Comparison of ENCODE assay signal across 8 mouse cellular contexts in genomic region chr1:134232778-134233531, GRCm38 (mm10). TPM values are rescaled to one million over a fixed set of nuclear protein-coding genes. Genes with fewer than 3 reads are reported as not detected.
A peak's percentile ranks its signal among the peaks of the same experiment; 100 is the strongest.
DNase-seq lines count a peak whose midpoint lies in the region; ATAC-seq and TF ChIP-seq lines count a peak whose summit lies in the region.
"Had no signal": no experiment of that assay in that cellular context is flagged by ENCODE, and none has a peak within 500 bp of the region (broad histone marks: within the 10 kb centered on the region; RNA-seq: fewer than 3 reads in every experiment).

No protein-coding gene starts in this region.

- ATAC-seq in hindbrain, embryonic 16.5 days = peak; percentile 34
- peak; percentile 28; the same call in 1 of the 2 replicates for ATAC-seq in neural tube, embryonic 14.5 days (ENCODE audit: low read depth)
- no peak for ATAC-seq in inflammation-experienced regulatory T-cells, adult 6 months

- H3K27me3 ChIP-seq in hindbrain, embryonic 16.5 days (replicated peaks; ENCODE audit: control insufficient read depth, insufficient read depth, low read length) = no peaks in the 10 kb centered on the region
- H3K27me3 ChIP-seq in neural tube, embryonic 14.5 days (ENCODE audit: control insufficient read depth, insufficient read depth, low read length) = peaks cover 20% of the 10 kb centered on the region

- H3K9ac ChIP-seq in hindbrain, embryonic 16.5 days (ENCODE audit: low read depth, low read length) = peak overlapping the region; percentile 72
- 0 out of 2 replicates have a peak overlapping the region, but pooled peaks have one; percentile 7 for H3K9ac ChIP-seq in neural tube, embryonic 14.5 days (replicated peaks; ENCODE audit: low read depth, low read length)

- peaks cover 8% of the 10 kb centered on the region for H3K4me1 ChIP-seq in cortical plate, adult 2 months (ENCODE audit: control insufficient read depth, insufficient read depth, low read length)
- H3K4me1 ChIP-seq in hindbrain, embryonic 16.5 days (ENCODE audit: control insufficient read depth, insufficient read depth, low read depth, low read length) = peaks cover 37% of the 10 kb centered on the region
- H3K4me1 ChIP-seq in neural tube, embryonic 14.5 days (ENCODE audit: control insufficient read depth, insufficient read depth, low read length) = peaks cover 25% of the 10 kb centered on the region

- DNase-seq in urinary bladder, postnatal 14 days (ENCODE audit: low spot score) = peak; percentile 83
- no peak for DNase-seq in urinary bladder, postnatal 4 days (ENCODE audit: low spot score in 2 of 2)
- peak; percentile 55 to 69 for DNase-seq in layer of hippocampus, postnatal 25 days (ENCODE audit: extremely low spot score in 1 of 2, low spot score in 1 of 2)

- TF ChIP-seq POLR2A in cortical plate, adult 2 months (IDR thresholded peaks at IDR 0.05; ENCODE audit: extremely low read depth, insufficient read depth, low read length) = peak; percentile 46; the same call in 1 of the 2 replicates

- TF ChIP-seq CTCF in cortical plate, adult 2 months (IDR thresholded peaks at IDR 0.05; ENCODE audit: extremely low read depth, insufficient read depth, low read length) = no peak

- no peaks in the 10 kb centered on the region for H3K36me3 ChIP-seq in hindbrain, embryonic 16.5 days (ENCODE audit: control insufficient read depth, insufficient read depth, low read length)
- no peaks in the 10 kb centered on the region for H3K36me3 ChIP-seq in neural tube, embryonic 14.5 days (ENCODE audit: control insufficient read depth, insufficient read depth, low read length)

- WGBS in hindbrain, embryonic 16.5 days = 34% methylated on average over 12 of the region's 12 CpGs
- 53% methylated on average over 12 of the region's 12 CpGs for WGBS in neural tube, embryonic 14.5 days

- peak overlapping the region; percentile 87 for H3K4me3 ChIP-seq in cortical plate, adult 2 months (ENCODE audit: insufficient read depth, low read length)
- peak overlapping the region; percentile 54 for H3K4me3 ChIP-seq in hindbrain, embryonic 16.5 days (ENCODE audit: low read length)
- H3K4me3 ChIP-seq in neural tube, embryonic 14.5 days (ENCODE audit: low read depth, low read length) = peak overlapping the region; percentile 47; the same call in 1 of the 2 replicates

- H3K9me3 ChIP-seq in hindbrain, embryonic 16.5 days (ENCODE audit: control insufficient read depth, low read length) = no peaks in the 10 kb centered on the region
- H3K9me3 ChIP-seq in neural tube, embryonic 14.5 days (ENCODE audit: control insufficient read depth, low read length) = no peaks in the 10 kb centered on the region

- peak overlapping the region; percentile 94 for H3K4me2 ChIP-seq in hindbrain, embryonic 16.5 days (ENCODE audit: low read length)
- H3K4me2 ChIP-seq in neural tube, embryonic 14.5 days (ENCODE audit: low read depth, low read length) = peak overlapping the region; percentile 88

- H3K27ac ChIP-seq in cortical plate, adult 2 months (ENCODE audit: insufficient read depth, low read length) = peak overlapping the region; percentile 85
- peak overlapping the region; percentile 70 for H3K27ac ChIP-seq in hindbrain, embryonic 16.5 days (ENCODE audit: low read depth, low read length)
- no peak overlapping the region for H3K27ac ChIP-seq in neural tube, embryonic 14.5 days (ENCODE audit: low read depth, low read length)

RNA-seq across cellular contexts. Expression of gene Adora1, which starts 2.3 kb away (rescaled TPM):
- polyA plus RNA-seq in cortical plate, adult 2 months (2012; rRNA removed) = 154 and 161 TPM in 2 replicates
- 29.8 and 35.9 TPM in 2 replicates for polyA plus RNA-seq in hindbrain, embryonic 16.5 days (2015; fragmentation: Nextera tagmentation; extraction: Ambion mirVana)
- 100 to 1,000 TPM; 224 to 230 TPM for total RNA-seq in layer of hippocampus, postnatal 25 days (2021)
- 12.2 and 14.0 TPM in 2 replicates for polyA plus RNA-seq in neural tube, embryonic 14.5 days (2014; fragmentation: Nextera tagmentation; extraction: Ambion mirVana)
- polyA plus RNA-seq in inflammation-experienced regulatory T-cells, adult 6 months (2017; shearing (Covaris generic)) = not detected

RNA-seq across cellular contexts. Expression of gene Mybph, which starts 39.7 kb away (rescaled TPM):
- polyA plus RNA-seq in cortical plate, adult 2 months (2012; rRNA removed) = 0.17 and 0.23 TPM in 2 replicates
- 0.09 and 3.2 TPM in 2 replicates for polyA plus RNA-seq in hindbrain, embryonic 16.5 days (2015; fragmentation: Nextera tagmentation; extraction: Ambion mirVana)
- under 1 TPM; 0.17 to 0.19 TPM for total RNA-seq in layer of hippocampus, postnatal 25 days (2021)
- polyA plus RNA-seq in neural tube, embryonic 14.5 days (2014; fragmentation: Nextera tagmentation; extraction: Ambion mirVana) = 0.33 and 0.35 TPM in 2 replicates
- polyA plus RNA-seq in inflammation-experienced regulatory T-cells, adult 6 months (2017; shearing (Covaris generic)) = not detected

RNA-seq across cellular contexts. Expression of gene Chil1, which starts 51.0 kb away (rescaled TPM):
- polyA plus RNA-seq in cortical plate, adult 2 months (2012; rRNA removed) = 18.0 and 18.1 TPM in 2 replicates
- 2.7 and 3.9 TPM in 2 replicates for polyA plus RNA-seq in hindbrain, embryonic 16.5 days (2015; fragmentation: Nextera tagmentation; extraction: Ambion mirVana)
- total RNA-seq in layer of hippocampus, postnatal 25 days (2021) = 10 to 100 TPM in 1 of 2 experiments, 1 to 10 TPM in 1; 7.3 to 10.8 TPM
- polyA plus RNA-seq in neural tube, embryonic 14.5 days (2014; fragmentation: Nextera tagmentation; extraction: Ambion mirVana) = 2.1 and 2.7 TPM in 2 replicates
- under 1 TPM in 2 of 3 experiments, not detected in 1; 0.46 to 0.98 TPM for polyA plus RNA-seq in inflammation-experienced regulatory T-cells, adult 6 months (2017; shearing (Covaris generic))

RNA-seq across cellular contexts. Expression of gene Myog, which starts 56.8 kb away (rescaled TPM):
- 0.08 and 0.13 TPM in 2 replicates for polyA plus RNA-seq in cortical plate, adult 2 months (2012; rRNA removed)
- 6.4 TPM in 1 of 2 replicates, not detected in the other for polyA plus RNA-seq in hindbrain, embryonic 16.5 days (2015; fragmentation: Nextera tagmentation; extraction: Ambion mirVana)
- not detected for total RNA-seq in layer of hippocampus, postnatal 25 days (2021)
- polyA plus RNA-seq in neural tube, embryonic 14.5 days (2014; fragmentation: Nextera tagmentation; extraction: Ambion mirVana) = 0.76 and 0.80 TPM in 2 replicates
- not detected for polyA plus RNA-seq in inflammation-experienced regulatory T-cells, adult 6 months (2017; shearing (Covaris generic))
- polyA plus RNA-seq: large intestine, adult 2 months had no signal

Comparison
In these comparisons a context has a peak if more than half of its experiments do, and no peak if none do; other contexts are left out.
1. DNase-seq: peak in urinary bladder, postnatal 14 days (single experiment) and layer of hippocampus, postnatal 25 days (2 of 2); none in urinary bladder, postnatal 4 days (0 of 2).
2. RNA of gene Adora1, which starts 2.3 kb away (polyA plus RNA-seq): 154 to 161 TPM in cortical plate, adult 2 months, 29.8 to 35.9 TPM in hindbrain, embryonic 16.5 days and 12.2 to 14.0 TPM in neural tube, embryonic 14.5 days; not detected in inflammation-experienced regulatory T-cells, adult 6 months; every median in the first group is over 10 times any median in the second.
3. Peak in every context shown above with its lines, with median percentiles within 50 percentile points of each other: H3K4me3 ChIP-seq.